Mouse (Mus musculus): ENCODE data around the gene Pip5k1a. TPM values are rescaled to one million over a fixed set of nuclear protein-coding genes. Genes with fewer than 3 reads are reported as not detected.

The Pip5k1a gene
- polyA plus RNA-seq, 1 experiment: 15.3 TPM

GRCm38 (mm10) chr3:95088071-95088470 lies 18.7 kb downstream of the Pip5k1a start:
- H3K36me3 ChIP-seq (ENCODE audit: control insufficient read depth, insufficient read depth, low read length): no peaks in the 10 kb centered on the region

GRCm38 (mm10) chr3:95071606-95072005 lies 35.1 kb downstream of the Pip5k1a start:
- Histone ChIP-seq H3K4me1 (ENCODE audit: control insufficient read depth, insufficient read depth, low read length) (no peaks in the 10 kb centered on the region), H3K4me3 (ENCODE audit: insufficient read depth, low read depth, low read length) (no peak overlapping the region), H3K27ac (ENCODE audit: insufficient read depth, low read depth, low read length) (no peak overlapping the region), H3K36me3 (ENCODE audit: control insufficient read depth, insufficient read depth, low read length) (peaks cover 10% of the 10 kb centered on the region), H3K27me3 (replicated peaks; ENCODE audit: control insufficient read depth, insufficient read depth, low read length) (no peaks in the 10 kb centered on the region)
- TF ChIP-seq POLR2A (IDR thresholded peaks at IDR 0.05; ENCODE audit: low read depth, low read length): no peak
- no peak for TF ChIP-seq CTCF (conservative IDR thresholded peaks at IDR 0.05; ENCODE audit: insufficient read depth, insufficient read length, low read depth, low read length)
- no peak for DNase-seq
- 97% methylated on average over 2 of the region's 2 CpGs for WGBS

More at GRCm38 (mm10) chr3:95088071-95088470, 18.7 kb downstream of the Pip5k1a start:
- H3K27me3 ChIP-seq (replicated peaks; ENCODE audit: control insufficient read depth, insufficient read depth, low read length): no peaks in the 10 kb centered on the region
- no peak overlapping the region for H3K4me3 ChIP-seq (ENCODE audit: insufficient read depth, low read depth, low read length)
- WGBS: 97% methylated on average over 1 of the region's 1 CpGs
- H3K27ac ChIP-seq (ENCODE audit: insufficient read depth, low read depth, low read length): no peak overlapping the region
- TF ChIP-seq POLR2A (IDR thresholded peaks at IDR 0.05; ENCODE audit: low read depth, low read length) (no peak), CTCF (conservative IDR thresholded peaks at IDR 0.05; ENCODE audit: insufficient read depth, insufficient read length, low read depth, low read length) (no peak)
- DNase-seq: no peak
- H3K4me1 ChIP-seq (ENCODE audit: control insufficient read depth, insufficient read depth, low read length): no peaks in the 10 kb centered on the region; the same call in 1 of the 2 replicates

DNA sequence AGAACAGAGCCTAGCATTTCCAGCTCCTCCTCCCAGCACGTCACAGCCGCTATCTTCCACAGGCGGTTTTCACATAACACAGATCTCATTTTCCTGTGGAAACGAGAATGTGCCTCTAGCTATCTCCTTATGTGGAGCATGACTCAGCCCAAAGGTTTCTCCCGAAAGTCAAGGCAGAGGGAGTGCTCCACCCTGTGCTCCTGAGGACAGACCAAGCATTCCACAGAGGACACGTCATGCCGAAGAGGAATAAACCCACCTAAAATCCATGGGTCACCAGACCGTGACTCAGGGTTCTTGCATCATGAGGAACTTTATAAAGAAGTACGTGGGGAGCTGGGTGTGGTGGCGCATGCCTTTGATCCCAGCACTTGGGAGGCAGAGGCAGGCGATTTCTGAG lies 40.2 kb downstream of the Pip5k1a start:
- no peak overlapping the region for H3K4me3 ChIP-seq (ENCODE audit: insufficient read depth, low read depth, low read length)
- H3K27me3 ChIP-seq (replicated peaks; ENCODE audit: control insufficient read depth, insufficient read depth, low read length): no peaks in the 10 kb centered on the region
- 83% methylated on average over 11 of the region's 11 CpGs for whole genome bisulfite sequencing
- DNase-seq: no peak
- H3K36me3 ChIP-seq (ENCODE audit: control insufficient read depth, insufficient read depth, low read length): peaks cover 5% of the 10 kb centered on the region
- no peak for TF ChIP-seq CTCF (conservative IDR thresholded peaks at IDR 0.05; ENCODE audit: insufficient read depth, insufficient read length, low read depth, low read length)
- no peak for TF ChIP-seq POLR2A (IDR thresholded peaks at IDR 0.05; ENCODE audit: low read depth, low read length)
- no peaks in the 10 kb centered on the region for H3K4me1 ChIP-seq (ENCODE audit: control insufficient read depth, insufficient read depth, low read length)
- H3K27ac ChIP-seq (ENCODE audit: insufficient read depth, low read depth, low read length): no peak overlapping the region

DNA sequence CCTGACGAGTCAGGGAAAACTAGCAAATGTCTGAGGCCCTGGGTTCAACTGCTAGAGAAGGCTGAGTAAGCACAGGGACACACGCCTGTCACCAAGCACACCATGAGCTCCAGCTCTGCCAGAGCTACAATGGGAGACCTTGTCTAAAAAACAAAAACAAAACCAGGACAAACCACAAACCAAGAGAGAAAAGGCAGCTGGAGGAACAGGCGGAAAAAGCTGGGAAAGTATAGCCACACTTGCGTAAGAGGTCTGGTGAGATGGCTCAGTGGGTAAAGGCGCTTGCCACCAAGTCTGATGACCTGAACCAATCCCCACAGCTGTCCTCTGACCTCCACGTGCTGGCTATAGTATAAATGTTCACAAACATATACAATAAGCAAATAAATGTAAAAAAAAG lies 40.6 kb downstream of the Pip5k1a start:
- no peaks in the 10 kb centered on the region for H3K4me1 ChIP-seq (ENCODE audit: control insufficient read depth, insufficient read depth, low read length)
- peaks cover 5% of the 10 kb centered on the region for H3K36me3 ChIP-seq (ENCODE audit: control insufficient read depth, insufficient read depth, low read length)
- no peak overlapping the region for H3K4me3 ChIP-seq (ENCODE audit: insufficient read depth, low read depth, low read length)
- H3K27me3 ChIP-seq (replicated peaks; ENCODE audit: control insufficient read depth, insufficient read depth, low read length): no peaks in the 10 kb centered on the region
- WGBS: 87% methylated on average over 6 of the region's 6 CpGs
- H3K27ac ChIP-seq (ENCODE audit: insufficient read depth, low read depth, low read length): no peak overlapping the region
- DNase-seq: no peak
- no peak for TF ChIP-seq POLR2A (IDR thresholded peaks at IDR 0.05; ENCODE audit: low read depth, low read length)
- no peak for TF ChIP-seq CTCF (conservative IDR thresholded peaks at IDR 0.05; ENCODE audit: insufficient read depth, insufficient read length, low read depth, low read length)

GRCm38 (mm10) chr3:95065553-95065952 lies 41.2 kb downstream of the Pip5k1a start:
- Histone ChIP-seq H3K36me3 (ENCODE audit: control insufficient read depth, insufficient read depth, low read length) (peaks cover 5% of the 10 kb centered on the region), H3K27ac (ENCODE audit: insufficient read depth, low read depth, low read length) (no peak overlapping the region), H3K4me1 (ENCODE audit: control insufficient read depth, insufficient read depth, low read length) (no peaks in the 10 kb centered on the region), H3K27me3 (replicated peaks; ENCODE audit: control insufficient read depth, insufficient read depth, low read length) (no peaks in the 10 kb centered on the region), H3K4me3 (ENCODE audit: insufficient read depth, low read depth, low read length) (no peak overlapping the region)
- WGBS: 93% methylated on average over 1 of the region's 1 CpGs
- no peak for TF ChIP-seq POLR2A (IDR thresholded peaks at IDR 0.05; ENCODE audit: low read depth, low read length)
- no peak for TF ChIP-seq CTCF (conservative IDR thresholded peaks at IDR 0.05; ENCODE audit: insufficient read depth, insufficient read length, low read depth, low read length)
- no peak for DNase-seq

- no peak overlapping the region for H3K4me3 ChIP-seq (ENCODE audit: insufficient read depth, low read depth, low read length)
- H3K36me3 ChIP-seq (ENCODE audit: control insufficient read depth, insufficient read depth, low read length): peaks cover 6% of the 10 kb centered on the region
- H3K27me3 ChIP-seq (replicated peaks; ENCODE audit: control insufficient read depth, insufficient read depth, low read length): no peaks in the 10 kb centered on the region
- DNase-seq: no peak
- WGBS: 91% methylated on average over 4 of the region's 4 CpGs
- H3K27ac ChIP-seq (ENCODE audit: insufficient read depth, low read depth, low read length): no peak overlapping the region
- TF ChIP-seq CTCF (conservative IDR thresholded peaks at IDR 0.05; ENCODE audit: insufficient read depth, insufficient read length, low read depth, low read length): no peak
- no peak for TF ChIP-seq POLR2A (IDR thresholded peaks at IDR 0.05; ENCODE audit: low read depth, low read length)
- H3K4me1 ChIP-seq (ENCODE audit: control insufficient read depth, insufficient read depth, low read length): no peaks in the 10 kb centered on the region
Measured at GRCm38 (mm10) chr3:95063741-95064140, 43.0 kb downstream of the Pip5k1a start.

GRCm38 (mm10) chr3:95058078-95058477 lies 48.7 kb downstream of the Pip5k1a start:
- 77% methylated on average over 8 of the region's 8 CpGs for WGBS
- peaks cover 5% of the 10 kb centered on the region for H3K36me3 ChIP-seq (ENCODE audit: control insufficient read depth, insufficient read depth, low read length)
- no peak overlapping the region for H3K4me3 ChIP-seq (ENCODE audit: insufficient read depth, low read depth, low read length)
- no peaks in the 10 kb centered on the region for H3K4me1 ChIP-seq (ENCODE audit: control insufficient read depth, insufficient read depth, low read length)
- no peak for DNase-seq
- no peaks in the 10 kb centered on the region for H3K27me3 ChIP-seq (replicated peaks; ENCODE audit: control insufficient read depth, insufficient read depth, low read length)
- TF ChIP-seq CTCF (conservative IDR thresholded peaks at IDR 0.05; ENCODE audit: insufficient read depth, insufficient read length, low read depth, low read length): no peak
- no peak for TF ChIP-seq POLR2A (IDR thresholded peaks at IDR 0.05; ENCODE audit: low read depth, low read length)
- no peak overlapping the region for H3K27ac ChIP-seq (ENCODE audit: insufficient read depth, low read depth, low read length)

Data from kidney, adult 2 months (tissue).